Mouse (Mus musculus): ENCODE data around the gene Msmo1. TPM values are rescaled to one million over a fixed set of nuclear protein-coding genes. Genes with fewer than 3 reads are reported as not detected.

Msmo1 gene
- total RNA-seq, 2 experiments from 2014 or later: 85.9 to 86.4 TPM

- no peak overlapping the region for H3K27ac ChIP-seq
- DNase-seq (ENCODE audit: low spot score in 2 of 2): no peak
- H3K4me3 ChIP-seq: no peak overlapping the region
- TF ChIP-seq CTCF (conservative IDR thresholded peaks at IDR 0.05): no peak
Observed at GRCm38 (mm10) chr8:64740547-64741211, 7.1 kb upstream of the Msmo1 start.

- Histone ChIP-seq H3K4me3 (no peak overlapping the region), H3K27ac (no peak overlapping the region)
- no peak for DNase-seq (ENCODE audit: low spot score in 2 of 2)
- no peak for TF ChIP-seq CTCF (conservative IDR thresholded peaks at IDR 0.05)
Observed at GRCm38 (mm10) chr8:64738916-64739315, 5.3 kb upstream of the Msmo1 start.

GRCm38 (mm10) chr8:64736767-64737323 lies 3.3 kb upstream of the Msmo1 start:
- TF ChIP-seq CTCF (conservative IDR thresholded peaks at IDR 0.05): no peak
- DNase-seq (ENCODE audit: low spot score in 2 of 2): no peak

GRCm38 (mm10) chr8:64735161-64735560 lies 1.6 kb upstream of the Msmo1 start:
- Histone ChIP-seq H3K4me3 (no peak overlapping the region), H3K27ac (peak overlapping the region; percentile 43)
- DNase-seq (ENCODE audit: low spot score in 2 of 2): no peak
- no peak for TF ChIP-seq CTCF (conservative IDR thresholded peaks at IDR 0.05)

More at GRCm38 (mm10) chr8:64736767-64737323, 3.3 kb upstream of the Msmo1 start:
- Histone ChIP-seq H3K27ac (no peak overlapping the region), H3K4me3 (no peak overlapping the region)

- TF ChIP-seq CTCF (conservative IDR thresholded peaks at IDR 0.05): no peak
- H3K4me3 ChIP-seq: peak overlapping the region; percentile 100
- DNase-seq (ENCODE audit: low spot score in 2 of 2): no peak
- H3K27ac ChIP-seq: peak overlapping the region; percentile 90
Observed at GRCm38 (mm10) chr8:64732596-64732995, 996 bp downstream of the Msmo1 start.

- TF ChIP-seq CTCF (conservative IDR thresholded peaks at IDR 0.05): no peak
- no peak for DNase-seq (ENCODE audit: low spot score in 2 of 2)
- H3K4me3 ChIP-seq: no peak overlapping the region
Observed at GRCm38 (mm10) chr8:64728156-64728555, 5.4 kb downstream of the Msmo1 start.

GRCm38 (mm10) chr8:64726190-64726695 lies 7.3 kb downstream of the Msmo1 start:
- Histone ChIP-seq H3K27ac (no peak overlapping the region), H3K4me3 (no peak overlapping the region)
- TF ChIP-seq CTCF (conservative IDR thresholded peaks at IDR 0.05): no peak
- no peak for DNase-seq (ENCODE audit: low spot score in 2 of 2)

More at GRCm38 (mm10) chr8:64728156-64728555, 5.4 kb downstream of the Msmo1 start:
- H3K27ac ChIP-seq: no peak overlapping the region

- no peak for DNase-seq (ENCODE audit: low spot score in 2 of 2)
- H3K27ac ChIP-seq: no peak overlapping the region
- no peak overlapping the region for H3K4me3 ChIP-seq
- no peak for TF ChIP-seq CTCF (conservative IDR thresholded peaks at IDR 0.05)
Observed at GRCm38 (mm10) chr8:64723206-64723605, 10.4 kb downstream of the Msmo1 start.

- no peak for DNase-seq (ENCODE audit: low spot score in 2 of 2)
- peak; percentile 57 for TF ChIP-seq CTCF (conservative IDR thresholded peaks at IDR 0.05)
- Histone ChIP-seq H3K4me3 (no peak overlapping the region), H3K27ac (no peak overlapping the region)
Observed at GRCm38 (mm10) chr8:64717868-64718267, 15.7 kb downstream of the Msmo1 start.

- no peak for DNase-seq (ENCODE audit: low spot score in 2 of 2)
- no peak overlapping the region for H3K27ac ChIP-seq
- H3K4me3 ChIP-seq: no peak overlapping the region
- no peak for TF ChIP-seq CTCF (conservative IDR thresholded peaks at IDR 0.05)
Observed at GRCm38 (mm10) chr8:64712499-64712898, 21.1 kb downstream of the Msmo1 start.

GRCm38 (mm10) chr8:64711544-64711943 lies 22.0 kb downstream of the Msmo1 start:
- no peak for TF ChIP-seq CTCF (conservative IDR thresholded peaks at IDR 0.05)
- Histone ChIP-seq H3K4me3 (no peak overlapping the region), H3K27ac (no peak overlapping the region)
- DNase-seq (ENCODE audit: low spot score in 2 of 2): no peak

GRCm38 (mm10) chr8:64707481-64707880 lies 26.1 kb downstream of the Msmo1 start:
- Histone ChIP-seq H3K4me3 (no peak overlapping the region), H3K27ac (no peak overlapping the region)
- no peak for TF ChIP-seq CTCF (conservative IDR thresholded peaks at IDR 0.05)
- DNase-seq (ENCODE audit: low spot score in 2 of 2): no peak

GRCm38 (mm10) chr8:64703191-64703590 lies 30.4 kb downstream of the Msmo1 start:
- DNase-seq (ENCODE audit: low spot score in 2 of 2): no peak
- no peak for TF ChIP-seq CTCF (conservative IDR thresholded peaks at IDR 0.05)
- no peak overlapping the region for H3K4me3 ChIP-seq
- H3K27ac ChIP-seq: no peak overlapping the region
